Mouse (Mus musculus) adrenal gland (tissue): ENCODE measurements at regions not wholly inside any gene's neighbourhood (a gene's known extent, or its start where the extent isn't known, plus 50 kb on each side); places are given as distances from the start of the nearest gene placed in this dataset.

Source experiments
- intact Hi-C: fragments of 180-260 bp; cut with DNase I; formaldehyde crosslinking; loops from one replicate; pipeline ENCODE4 v1.15.1; 2025

- intact Hi-C loops, result no loop called here
These were observed 97.9 kb upstream of the Eef1e1 start for GRCm38 (mm10) chr13:38756629-38757227.

- intact Hi-C loops, result no loop called here
These were observed 94.9 kb upstream of the Eef1e1 start for GRCm38 (mm10) chr13:38753722-38754121.

GRCm38 (mm10) chr13:38751876-38752275 is 93.0 kb upstream of the Eef1e1 start:
- intact Hi-C loops, result no loop called here

- intact Hi-C loops, result no loop called here
These were observed 81.2 kb upstream of the Eef1e1 start for GRCm38 (mm10) chr13:38740066-38740465.

GRCm38 (mm10) chr13:38736361-38737035 is 77.6 kb upstream of the Eef1e1 start:
- intact Hi-C loops, result no loop called here

- intact Hi-C loops, result no loop called here
These were observed 76.4 kb upstream of the Eef1e1 start for GRCm38 (mm10) chr13:38735294-38735693.

- intact Hi-C loops, result no loop called here
These were observed 74.4 kb upstream of the Eef1e1 start for GRCm38 (mm10) chr13:38733246-38733645.

- intact Hi-C loops, result no loop called here
These were observed 66.6 kb upstream of the Eef1e1 start for GRCm38 (mm10) chr13:38725452-38725851.

GRCm38 (mm10) chr13:38721166-38721565 is 62.3 kb upstream of the Eef1e1 start:
- intact Hi-C loops, result no loop called here

- intact Hi-C loops, result no loop called here
These were observed 56.0 kb upstream of the Eef1e1 start for GRCm38 (mm10) chr13:38714838-38715237.
